Mouse (Mus musculus): ENCODE data around the gene Prl8a8. TPM values are rescaled to one million over a fixed set of nuclear protein-coding genes. Genes with fewer than 3 reads are reported as not detected.

Gene Prl8a8
- not detected in 2 replicates for total RNA-seq (2014; rRNA removed)
- polyA plus RNA-seq (2015; fragmentation: Nextera tagmentation; extraction: Ambion mirVana), result not detected in 2 replicates

DNA sequence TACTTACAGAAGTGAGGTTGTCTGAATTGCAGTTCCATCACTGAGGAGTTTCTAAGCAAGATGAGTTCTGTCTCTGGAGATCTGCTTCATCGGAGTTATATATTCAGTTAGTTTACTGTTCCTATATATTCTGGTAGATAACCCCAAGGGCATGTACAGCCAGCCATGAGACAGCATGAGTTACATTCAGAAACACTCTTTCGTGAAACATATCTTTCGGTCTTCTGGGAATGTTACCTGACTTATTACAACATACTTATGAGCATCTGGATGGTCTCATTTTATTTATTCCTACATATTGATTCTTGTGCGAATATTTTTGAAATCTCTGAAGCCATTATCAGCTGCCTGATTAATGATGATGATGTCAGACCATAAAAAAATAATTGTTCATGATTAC lies at the start of gene Prl8a8:
Gene Prl8a8, minus strand, starts transcription at position 101 of the 400 bp plus-strand sequence.
- Histone ChIP-seq H3K4me1 (ENCODE audit: insufficient read depth, low read length) (no peaks in the 10 kb centered on the region), H3K36me3 (ENCODE audit: insufficient read depth, low read length) (no peaks in the 10 kb centered on the region), H3K4me2 (ENCODE audit: low read depth, low read length) (no peak within 1 kb of the TSS), H3K27ac (no peak within 1 kb of the TSS), H3K4me3 (ENCODE audit: low read length) (no peak within 1 kb of the TSS), H3K27me3 (ENCODE audit: insufficient read depth, low read length) (no peaks in the 10 kb centered on the region), H3K9me3 (ENCODE audit: low read length) (no peaks in the 10 kb centered on the region), H3K9ac (replicated peaks; ENCODE audit: low read length) (no peak within 1 kb of the TSS)
- ATAC-seq (no peak), DNase-seq (ENCODE audit: low spot score) (no peak)
- TF ChIP-seq CTCF (IDR thresholded peaks at IDR 0.05; ENCODE audit: low read depth), result no peak
- 92% methylated on average over 4 of the region's 4 CpGs for WGBS

DNA sequence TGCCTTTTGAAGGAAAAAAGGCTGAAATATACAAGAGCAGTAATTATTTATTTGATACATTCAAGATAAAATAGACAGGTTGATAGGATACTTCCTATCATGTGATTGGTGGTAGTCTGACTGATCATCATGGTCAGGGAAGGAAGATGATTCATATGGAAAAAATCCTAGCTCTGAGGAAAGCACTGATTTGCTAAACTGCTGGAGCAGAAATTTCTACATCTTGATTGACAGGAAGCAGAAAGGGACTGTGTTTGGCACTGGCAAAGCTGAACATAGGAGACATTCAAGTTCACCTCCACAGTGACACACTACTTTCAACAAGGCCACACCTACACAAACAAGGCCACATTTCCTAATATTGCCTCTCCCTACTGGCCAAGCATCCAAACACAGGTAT lies 40.3 kb upstream of the Prl8a8 start:
- Histone ChIP-seq H3K9me3 (ENCODE audit: low read length) (no peaks in the 10 kb centered on the region), H3K4me3 (ENCODE audit: low read length) (no peak overlapping the region), H3K36me3 (ENCODE audit: insufficient read depth, low read length) (no peaks in the 10 kb centered on the region), H3K27me3 (ENCODE audit: insufficient read depth, low read length) (no peaks in the 10 kb centered on the region), H3K4me1 (ENCODE audit: insufficient read depth, low read length) (no peaks in the 10 kb centered on the region), H3K9ac (replicated peaks; ENCODE audit: low read length) (no peak overlapping the region), H3K27ac (no peak overlapping the region), H3K4me2 (ENCODE audit: low read depth, low read length) (no peak overlapping the region)
- TF ChIP-seq CTCF (IDR thresholded peaks at IDR 0.05; ENCODE audit: low read depth), result no peak
- DNase-seq (ENCODE audit: low spot score), result no peak
- ATAC-seq, result no peak

DNA sequence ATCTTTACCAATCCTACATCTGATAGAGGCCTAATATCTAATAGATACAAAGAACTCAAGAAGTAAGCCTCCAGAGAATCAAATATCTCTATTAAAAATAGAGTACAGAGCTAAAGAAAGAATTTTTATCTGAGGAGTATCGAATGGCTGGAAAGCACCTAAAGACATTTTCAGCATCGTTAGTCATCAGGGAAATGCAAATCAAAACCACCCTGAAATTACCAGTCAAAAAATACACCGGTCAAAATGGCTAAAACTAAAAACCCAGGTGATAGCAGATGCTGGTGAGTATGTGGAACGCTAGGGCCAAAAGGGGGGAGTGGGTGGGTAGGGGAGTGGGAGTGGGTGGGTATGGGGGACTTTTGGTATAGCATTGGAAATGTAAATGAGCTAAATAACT lies 10.1 kb upstream of the Prl8a8 start:
- WGBS, result 82% methylated on average over 4 of the region's 4 CpGs
- Histone ChIP-seq H3K36me3 (ENCODE audit: insufficient read depth, low read length) (no peaks in the 10 kb centered on the region), H3K4me2 (ENCODE audit: low read depth, low read length) (no peak overlapping the region), H3K4me3 (ENCODE audit: low read length) (no peak overlapping the region), H3K27me3 (ENCODE audit: insufficient read depth, low read length) (no peaks in the 10 kb centered on the region), H3K9me3 (ENCODE audit: low read length) (no peaks in the 10 kb centered on the region), H3K27ac (no peak overlapping the region), H3K9ac (replicated peaks; ENCODE audit: low read length) (no peak overlapping the region), H3K4me1 (ENCODE audit: insufficient read depth, low read length) (no peaks in the 10 kb centered on the region)
- DNase-seq (ENCODE audit: low spot score), result no peak
- ATAC-seq, result no peak
- no peak for TF ChIP-seq CTCF (IDR thresholded peaks at IDR 0.05; ENCODE audit: low read depth)

DNA sequence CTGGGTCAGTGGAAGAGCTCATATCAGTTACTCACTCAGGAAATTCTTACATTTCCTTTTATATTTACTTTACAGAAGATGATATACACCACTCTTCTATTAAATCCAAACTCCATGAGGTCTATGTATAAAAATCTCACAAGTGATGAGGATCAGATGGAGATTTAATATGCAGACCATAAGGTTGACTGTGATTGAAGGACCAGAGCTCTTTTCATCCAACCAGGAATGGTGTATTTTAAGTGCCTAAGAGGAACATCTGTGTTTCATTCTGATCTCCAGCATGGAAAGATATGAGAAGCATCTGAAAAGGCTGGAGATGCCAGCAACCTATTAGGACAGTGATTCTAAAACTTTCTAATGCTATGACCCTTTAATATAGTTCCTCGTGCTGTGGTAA lies 5.4 kb downstream of the Prl8a8 start:
- no peaks in the 10 kb centered on the region for H3K27me3 ChIP-seq (ENCODE audit: insufficient read depth, low read length)
- no peak for ATAC-seq
- H3K27ac ChIP-seq, result no peak overlapping the region
- no peak for TF ChIP-seq CTCF (IDR thresholded peaks at IDR 0.05; ENCODE audit: low read depth)
- no peak for DNase-seq (ENCODE audit: low spot score)
- H3K4me2 ChIP-seq (ENCODE audit: low read depth, low read length), result no peak overlapping the region
- H3K4me1 ChIP-seq (ENCODE audit: insufficient read depth, low read length), result no peaks in the 10 kb centered on the region
- no peaks in the 10 kb centered on the region for H3K36me3 ChIP-seq (ENCODE audit: insufficient read depth, low read length)
- no peak overlapping the region for H3K4me3 ChIP-seq (ENCODE audit: low read length)
- WGBS, result 89% methylated on average over 1 of the region's 1 CpGs
- H3K9ac ChIP-seq (replicated peaks; ENCODE audit: low read length), result no peak overlapping the region
- no peaks in the 10 kb centered on the region for H3K9me3 ChIP-seq (ENCODE audit: low read length)

Other genes starting within 250 kb of the Prl8a8 start
- not detected in 2 replicates for gene Prl6a1, start 200.6 kb downstream of the Prl8a8 start, total RNA-seq (2014; rRNA removed)
- not detected in 2 replicates for gene Prl6a1, start 200.6 kb downstream of the Prl8a8 start, polyA plus RNA-seq (2015; fragmentation: Nextera tagmentation; extraction: Ambion mirVana)
- not detected in 2 replicates for gene Prl8a2, start 167.5 kb downstream of the Prl8a8 start, total RNA-seq (2014; rRNA removed)
- not detected in 2 replicates for gene Prl8a2, start 167.5 kb downstream of the Prl8a8 start, polyA plus RNA-seq (2015; fragmentation: Nextera tagmentation; extraction: Ambion mirVana)
- gene Prl2b1, start 122.4 kb downstream of the Prl8a8 start, total RNA-seq (2014; rRNA removed), result not detected in 2 replicates
- not detected in 2 replicates for gene Prl2b1, start 122.4 kb downstream of the Prl8a8 start, polyA plus RNA-seq (2015; fragmentation: Nextera tagmentation; extraction: Ambion mirVana)
- gene Prl8a6, start 74.5 kb downstream of the Prl8a8 start, total RNA-seq (2014; rRNA removed), result not detected in 2 replicates
- gene Prl8a6, start 74.5 kb downstream of the Prl8a8 start, polyA plus RNA-seq (2015; fragmentation: Nextera tagmentation; extraction: Ambion mirVana), result not detected in 2 replicates
- not detected in 2 replicates for gene Prl8a9, start 51.4 kb upstream of the Prl8a8 start, total RNA-seq (2014; rRNA removed)
- not detected in 2 replicates for gene Prl8a9, start 51.4 kb upstream of the Prl8a8 start, polyA plus RNA-seq (2015; fragmentation: Nextera tagmentation; extraction: Ambion mirVana)
- not detected in 2 replicates for gene Prl8a1, start 69.0 kb upstream of the Prl8a8 start, total RNA-seq (2014; rRNA removed)
- not detected in 2 replicates for gene Prl8a1, start 69.0 kb upstream of the Prl8a8 start, polyA plus RNA-seq (2015; fragmentation: Nextera tagmentation; extraction: Ambion mirVana)
- gene Prl7b1, start 97.4 kb upstream of the Prl8a8 start, total RNA-seq (2014; rRNA removed), result not detected in 2 replicates
- not detected in 2 replicates for gene Prl7b1, start 97.4 kb upstream of the Prl8a8 start, polyA plus RNA-seq (2015; fragmentation: Nextera tagmentation; extraction: Ambion mirVana)
- gene Prl7a1, start 129.3 kb upstream of the Prl8a8 start, total RNA-seq (2014; rRNA removed), result not detected in 2 replicates
- gene Prl7a1, start 129.3 kb upstream of the Prl8a8 start, polyA plus RNA-seq (2015; fragmentation: Nextera tagmentation; extraction: Ambion mirVana), result not detected in 2 replicates
- gene Prl7a2, start 154.8 kb upstream of the Prl8a8 start, total RNA-seq (2014; rRNA removed), result not detected in 2 replicates
- not detected in 2 replicates for gene Prl7a2, start 154.8 kb upstream of the Prl8a8 start, polyA plus RNA-seq (2015; fragmentation: Nextera tagmentation; extraction: Ambion mirVana)
- gene Prl7d1, start 203.5 kb upstream of the Prl8a8 start, total RNA-seq (2014; rRNA removed), result not detected in 2 replicates
- gene Prl7d1, start 203.5 kb upstream of the Prl8a8 start, polyA plus RNA-seq (2015; fragmentation: Nextera tagmentation; extraction: Ambion mirVana), result not detected in 2 replicates

All from hindbrain, postnatal 0 days (tissue).